Mouse (Mus musculus) megakaryocyte, embryonic 14.5 days (primary cell): Measurements from ENCODE around the gene Evi5.

Source experiments
- FLI1 ChIP-seq: IDR thresholded peaks from 2 replicates; pipeline ENCODE4 v1.6.1; 2012; ENCODE audit warnings: low read length, inconsistent platforms, mixed read lengths
- GATA1 ChIP-seq: IDR thresholded peaks from 3 replicates; pipeline ENCODE4 v1.6.1; 2012; ENCODE audit warnings: mixed read lengths, low read length, inconsistent platforms, borderline replicate concordance

GRCm38 (mm10) chr5:107858963-107859362 is 15.9 kb downstream of the Evi5 start:
- no peak for TF ChIP-seq GATA1
- TF ChIP-seq FLI1: no peak
